Mouse (Mus musculus) heart, adult 2 months (tissue): ENCODE data around the gene Zkscan17. TPM values are rescaled to one million over a fixed set of nuclear protein-coding genes. Genes with fewer than 3 reads are reported as not detected.
A peak's percentile ranks its signal among the peaks of the same experiment; 100 is the strongest.

Experiments
- DNase-seq, 2 experiments: peaks; one replicate each; pipeline ENCODE4 v3.0.0; 2021
- H3K27ac ChIP-seq: fragments of 200-600 bp; 2 replicates; pipeline ENCODE4 v1.8.1; 2022
- H3K27me3 ChIP-seq: fragments of 200-500 bp; 2 replicates; pipeline ENCODE4 v1.6.1; 2012; ENCODE audit warnings: mild to moderate bottlenecking, low read length, inconsistent platforms, mixed read lengths; ENCODE audit not compliant: control insufficient read depth, insufficient read depth
- H3K36me3 ChIP-seq: fragments of 200-500 bp; 2 replicates; pipeline ENCODE4 v1.6.1; 2012; ENCODE audit warnings: low read length, inconsistent platforms; ENCODE audit not compliant: control insufficient read depth, insufficient read depth
- H3K4me1 ChIP-seq: fragments of 200-500 bp; 2 replicates; pipeline ENCODE4 v1.6.1; 2011; ENCODE audit warnings: low read length; ENCODE audit not compliant: control insufficient read depth, insufficient read depth
- H3K4me3 ChIP-seq: fragments of 200-600 bp; 2 replicates; pipeline ENCODE4 v1.8.1; 2022
- H3K79me2 ChIP-seq: fragments of 200-500 bp; replicated peaks from 2 replicates; pipeline ENCODE4 v1.6.1; 2012; ENCODE audit warnings: mild to moderate bottlenecking, inconsistent platforms, low read length, moderate library complexity, mixed read lengths; ENCODE audit not compliant: control insufficient read depth, insufficient read depth
- H3K9ac ChIP-seq: fragments of 200-500 bp; 2 replicates; pipeline ENCODE4 v1.6.1; 2012; ENCODE audit warnings: low read depth, mild to moderate bottlenecking, control low read depth, inconsistent platforms, low read length, mixed read lengths
- CTCF ChIP-seq: fragments of 200-600 bp; IDR thresholded peaks from 2 replicates; pipeline ENCODE4 v1.8.1; 2022; ENCODE audit warnings: antibody characterized with exemption, mild to moderate bottlenecking, moderate library complexity
- EP300 ChIP-seq: fragments of 200-500 bp; IDR thresholded peaks from 2 replicates; pipeline ENCODE4 v1.6.1; 2011; ENCODE audit warnings: low read depth, low read length, control low read depth; ENCODE audit not compliant: insufficient read depth
- POLR2A ChIP-seq: fragments of 200-500 bp; IDR thresholded peaks from 2 replicates; pipeline ENCODE4 v1.6.1; 2011; ENCODE audit warnings: mild to moderate bottlenecking, low read depth, low read length, control low read depth; ENCODE audit not compliant: insufficient read depth
- WGBS: fragments of 180-500 bp; shearing (Covaris S2); methylation state at CpG from one replicate; pipeline ENCODE4 v1.1.7; 2018; 5-methylcytosine and 5-hydroxymethylcytosine counted together
- intact Hi-C: fragments of 180-260 bp; cut with DNase I; formaldehyde crosslinking; loops from one replicate; pipeline ENCODE4 v1.15.1; 2025
- polyA plus RNA-seq: library from polyadenylated mRNA; depleted of rRNA; stranded (reverse); fragments of >200 nt; gene quantifications from 2 replicates; pipeline ENCODE4 v1.2.3, GENCODE M21; 2012
- total RNA-seq, 2 experiments: library from RNA; stranded (reverse); gene quantifications; 2 replicates each; pipeline ENCODE4 v1.2.3; 2021

The Zkscan17 gene
- total and polyA plus RNA-seq, 3 experiments, result 7.8 to 14.8 (median 11.7) TPM

DNA sequence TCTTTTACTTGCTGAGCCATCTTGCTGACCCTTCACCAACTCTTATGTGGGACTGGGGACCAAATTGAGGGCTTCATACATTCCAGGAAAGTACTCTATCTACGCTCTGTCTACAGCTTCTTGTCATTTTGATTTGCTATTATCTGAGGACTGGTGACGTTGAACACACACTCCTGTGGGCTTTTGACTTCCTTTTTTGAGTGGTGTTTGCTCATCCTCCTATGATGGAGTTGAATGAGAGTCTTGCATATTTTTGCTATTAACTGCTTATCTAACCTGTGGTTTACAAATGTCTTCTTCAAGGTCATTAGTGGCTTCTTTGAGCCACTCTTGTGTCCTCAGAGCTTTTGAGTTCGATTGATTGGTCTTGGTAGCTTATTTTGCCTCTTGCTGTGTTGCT, 13.6 kb upstream of the Zkscan17 start:
- H3K4me3 ChIP-seq, result no peak overlapping the region
- no peak for DNase-seq
- TF ChIP-seq EP300 (no peak), POLR2A (no peak), CTCF (no peak)
- no peaks in the 10 kb centered on the region for H3K79me2 ChIP-seq
- WGBS, result 64% methylated on average over 3 of the region's 3 CpGs
- no peaks in the 10 kb centered on the region for H3K27me3 ChIP-seq
- H3K9ac ChIP-seq, result no peak overlapping the region
- no peaks in the 10 kb centered on the region for H3K36me3 ChIP-seq
- intact Hi-C loops, result no loop called here
- H3K27ac ChIP-seq, result no peak overlapping the region
- H3K4me1 ChIP-seq, result no peaks in the 10 kb centered on the region

DNA sequence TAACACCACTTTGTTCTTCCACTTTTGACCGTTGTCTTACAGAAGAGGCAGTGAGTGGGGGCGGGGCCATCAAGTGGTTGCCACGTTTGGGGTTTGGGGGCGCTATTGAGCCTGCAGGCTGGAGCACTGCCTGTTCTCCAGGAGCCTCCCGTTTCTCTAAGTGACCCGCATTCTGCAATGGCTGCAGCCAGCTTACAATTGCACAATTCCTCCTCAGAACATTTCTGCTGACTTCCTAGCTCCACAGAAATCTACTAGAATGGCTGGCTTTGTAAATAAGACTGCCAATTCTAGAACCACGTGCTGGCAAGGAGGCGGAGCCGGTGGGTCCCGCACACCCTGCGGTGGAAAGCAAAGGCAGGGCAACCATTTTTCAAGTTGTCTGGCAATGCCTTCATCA, 11.8 kb upstream of the Zkscan17 start:
- no peak overlapping the region for H3K9ac ChIP-seq

DNA sequence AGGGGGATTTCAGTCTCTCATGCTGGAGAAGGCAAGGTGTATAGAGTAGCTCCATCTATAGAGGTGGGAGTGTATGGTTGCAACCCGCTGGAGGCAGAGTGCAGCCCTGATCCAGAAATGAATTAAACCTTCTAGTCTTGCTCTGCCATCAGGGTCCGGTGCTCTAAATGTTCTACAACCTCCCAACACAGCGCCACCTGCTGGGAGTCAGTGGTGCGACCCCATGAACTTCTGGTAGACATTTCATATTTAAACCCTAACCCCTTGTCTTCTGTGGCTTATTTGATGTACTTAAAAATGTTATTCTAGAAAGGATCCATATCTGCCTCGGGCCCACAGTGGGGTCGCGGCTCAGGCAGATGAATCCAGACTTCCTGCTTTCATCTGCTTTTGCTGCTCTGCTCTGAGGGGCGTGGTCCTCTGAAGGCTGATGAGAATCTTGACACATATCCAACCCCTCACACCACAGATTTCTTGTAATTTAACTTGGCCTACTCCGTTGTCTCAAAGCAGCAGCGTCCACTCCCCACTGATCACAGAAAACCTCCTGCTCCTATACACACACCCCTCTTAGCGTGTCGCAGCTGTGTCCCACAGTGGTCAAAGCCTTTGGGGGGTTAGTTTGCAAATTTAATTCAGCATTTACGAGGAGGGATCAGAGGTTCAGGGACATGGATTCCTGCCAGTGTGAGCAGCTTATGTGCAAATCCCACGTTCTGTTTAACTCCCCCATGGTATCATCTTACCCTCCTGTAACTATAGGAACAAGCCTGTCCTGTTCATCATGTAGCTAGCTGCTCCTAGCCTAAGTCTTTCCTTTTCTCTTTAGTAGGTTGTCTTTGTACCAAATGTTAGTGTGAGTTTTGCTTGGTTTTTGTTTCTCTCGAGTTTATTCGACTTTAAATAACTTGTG, 10.9 kb upstream of the Zkscan17 start:
- H3K27me3 ChIP-seq, result no peaks in the 10 kb centered on the region
- no peak overlapping the region for H3K27ac ChIP-seq
- intact Hi-C loops, result no loop called here
- H3K79me2 ChIP-seq, result no peaks in the 10 kb centered on the region
- no peak for DNase-seq
- H3K9ac ChIP-seq, result no peak overlapping the region
- WGBS, result 69% methylated on average over 16 of the region's 16 CpGs
- H3K4me3 ChIP-seq, result no peak overlapping the region
- H3K4me1 ChIP-seq, result peaks cover 2% of the 10 kb centered on the region; the same call in 1 of the 2 replicates
- no peak for TF ChIP-seq EP300
- peak; percentile 64 for TF ChIP-seq CTCF
- no peaks in the 10 kb centered on the region for H3K36me3 ChIP-seq

More for the DNA sequence above, 11.8 kb upstream of the Zkscan17 start:
- Histone ChIP-seq H3K27me3 (no peaks in the 10 kb centered on the region), H3K27ac (no peak overlapping the region), H3K4me3 (no peak overlapping the region), H3K79me2 (no peaks in the 10 kb centered on the region), H3K4me1 (peaks cover 2% of the 10 kb centered on the region; the same call in 1 of the 2 replicates), H3K36me3 (no peaks in the 10 kb centered on the region)
- 38% methylated on average over 11 of the region's 11 CpGs for WGBS
- intact Hi-C loops, result no loop called here
- peak; percentile 15; the same call in 1 of the 2 replicates for TF ChIP-seq CTCF
- TF ChIP-seq POLR2A, result no peak
- peak; percentile 62 to 71 for DNase-seq

DNA sequence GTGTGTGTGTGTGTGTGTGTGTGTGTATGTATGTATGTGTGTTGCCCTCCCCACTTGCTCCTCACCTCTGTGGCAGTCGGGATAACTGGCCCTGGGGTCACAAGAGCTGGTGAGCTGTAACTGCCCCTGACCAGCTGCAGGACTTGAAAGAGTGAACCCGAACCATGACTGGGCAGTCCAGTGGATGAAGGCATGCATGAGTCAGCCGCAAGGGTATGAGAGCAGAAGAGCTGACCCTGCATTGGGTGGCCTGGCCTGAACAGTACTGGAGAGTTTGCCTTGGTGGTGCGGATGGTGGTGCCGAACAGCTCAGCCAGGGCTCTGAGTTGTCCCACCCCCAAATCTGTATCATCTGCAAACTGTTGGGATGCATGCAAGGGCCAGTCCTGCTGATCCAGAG, 5.0 kb upstream of the Zkscan17 start:
- 85% methylated on average over 5 of the region's 5 CpGs for WGBS
- Histone ChIP-seq H3K4me3 (no peak overlapping the region), H3K27ac (no peak overlapping the region), H3K36me3 (no peaks in the 10 kb centered on the region), H3K9ac (no peak overlapping the region), H3K27me3 (no peaks in the 10 kb centered on the region), H3K4me1 (peaks cover 2% of the 10 kb centered on the region; the same call in 1 of the 2 replicates), H3K79me2 (no peaks in the 10 kb centered on the region)
- TF ChIP-seq CTCF (no peak), POLR2A (no peak), EP300 (no peak)
- intact Hi-C loops, result no loop called here
- no peak for DNase-seq

DNA sequence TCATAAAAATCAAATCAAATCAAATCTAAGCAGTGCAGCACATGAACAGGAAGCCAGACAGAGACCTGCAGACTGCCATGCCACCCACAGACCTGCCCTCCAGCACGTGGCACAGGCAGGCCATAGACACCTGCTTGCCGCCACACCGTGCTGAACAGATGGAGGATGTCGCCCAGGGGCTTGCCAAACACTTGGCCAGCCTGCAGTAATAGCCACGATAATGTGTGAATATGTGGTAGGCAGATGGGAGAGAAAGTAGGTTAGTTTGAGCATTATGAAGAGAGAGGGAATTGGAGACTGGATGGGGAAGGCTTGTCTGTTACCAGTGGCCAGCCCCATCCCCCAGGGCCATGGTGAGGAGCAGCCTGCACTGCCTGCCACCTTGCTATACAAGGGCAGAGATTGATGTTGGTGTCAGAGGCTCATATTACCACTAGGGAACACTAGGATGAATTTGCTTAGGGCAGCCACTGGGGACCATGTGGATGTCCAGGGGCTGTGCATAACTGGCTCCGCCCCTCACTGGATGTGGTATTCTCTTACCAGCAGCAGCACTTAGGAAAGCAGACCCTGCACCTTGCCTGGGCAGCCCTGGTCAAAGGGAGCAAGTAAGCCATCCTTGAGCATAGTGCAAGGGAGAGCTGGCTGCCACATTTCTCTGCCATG, 4.5 kb upstream of the Zkscan17 start:
- Histone ChIP-seq H3K9ac (no peak overlapping the region), H3K36me3 (no peaks in the 10 kb centered on the region), H3K27ac (no peak overlapping the region), H3K27me3 (no peaks in the 10 kb centered on the region), H3K4me1 (peaks cover 2% of the 10 kb centered on the region; the same call in 1 of the 2 replicates), H3K79me2 (no peaks in the 10 kb centered on the region), H3K4me3 (no peak overlapping the region)
- DNase-seq, result no peak
- intact Hi-C loops, result no loop called here
- TF ChIP-seq EP300 (no peak), CTCF (no peak), POLR2A (no peak)
- WGBS, result 82% methylated on average over 6 of the region's 6 CpGs

DNA sequence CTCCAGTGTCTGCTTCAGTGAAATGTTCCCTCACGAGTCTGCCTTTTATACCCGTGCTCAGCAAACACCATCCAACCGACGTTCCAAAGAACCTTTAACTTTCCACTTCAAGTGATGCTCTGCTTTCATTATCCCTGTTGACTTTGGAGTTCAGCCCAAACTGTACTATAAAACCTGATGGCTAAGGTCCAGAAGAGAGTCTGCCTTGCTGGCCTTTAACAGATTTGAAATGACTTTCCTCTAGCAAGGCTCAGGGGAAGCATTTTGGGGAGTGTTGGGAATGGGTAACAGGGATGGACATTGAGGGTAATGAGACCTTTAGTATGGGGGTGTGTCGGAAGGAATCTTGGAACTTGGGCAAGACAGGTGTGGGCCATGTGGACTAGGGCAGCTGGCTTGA, 3.7 kb upstream of the Zkscan17 start:
- H3K4me1 ChIP-seq, result peaks cover 2% of the 10 kb centered on the region
- TF ChIP-seq EP300 (no peak), POLR2A (no peak)
- H3K27ac ChIP-seq, result no peak overlapping the region
- no peaks in the 10 kb centered on the region for H3K36me3 ChIP-seq
- H3K79me2 ChIP-seq, result no peaks in the 10 kb centered on the region
- 58% methylated on average over 5 of the region's 5 CpGs for WGBS
- no peak overlapping the region for H3K4me3 ChIP-seq
- H3K27me3 ChIP-seq, result no peaks in the 10 kb centered on the region
- no peak for DNase-seq
- intact Hi-C loops, result no loop called here
- no peak overlapping the region for H3K9ac ChIP-seq
